Mouse (Mus musculus): ENCODE measurements around the gene Vmn1r178. TPM values are rescaled to one million over a fixed set of nuclear protein-coding genes. Genes with fewer than 3 reads are reported as not detected.

Vmn1r178 gene
- not detected in 2 replicates for total RNA-seq (2023)

DNA sequence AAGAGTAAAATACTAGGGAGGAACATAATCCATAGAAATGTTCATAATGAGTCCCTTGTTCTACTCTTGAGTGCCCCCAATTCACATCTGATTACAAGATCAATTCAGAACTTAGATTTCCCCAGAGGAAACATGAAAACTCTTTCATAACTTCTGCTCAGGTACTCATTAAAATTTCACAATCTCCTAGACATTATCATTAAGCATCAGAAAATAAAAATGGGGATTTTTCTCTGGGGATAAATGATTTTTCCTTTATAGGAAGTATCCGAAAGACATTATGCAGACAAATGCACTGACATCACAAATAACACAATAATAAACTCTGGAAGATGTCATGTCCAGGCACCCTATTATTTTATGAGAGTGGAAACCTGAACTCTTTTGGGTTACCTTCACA, at the start of gene Vmn1r178:
Gene Vmn1r178 (plus strand): TSS at position 301 of the 400 bp plus-strand sequence.

DNA sequence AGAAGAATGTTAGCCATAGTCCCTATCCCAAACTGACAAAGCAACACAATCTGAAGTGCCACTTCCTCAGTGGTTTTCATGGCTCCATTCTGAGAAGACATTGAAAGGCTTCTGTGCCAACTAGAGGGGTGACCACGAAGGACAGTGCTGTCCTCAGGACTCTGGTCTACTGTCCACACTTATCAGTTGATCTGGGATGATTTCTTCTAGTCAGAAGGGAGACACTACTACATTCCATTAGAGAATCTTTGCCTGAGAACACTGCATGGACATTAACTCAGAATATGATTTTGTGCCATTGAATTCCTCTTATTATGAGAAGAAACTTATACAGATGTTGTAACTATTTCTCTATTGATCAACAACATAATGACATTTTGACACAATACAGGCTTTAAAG, 25.5 kb upstream of the Vmn1r178 start, which contains the start of gene Vmn1r177:
Gene Vmn1r177 (minus strand): TSS at position 101 of the 400 bp plus-strand sequence.

DNA sequence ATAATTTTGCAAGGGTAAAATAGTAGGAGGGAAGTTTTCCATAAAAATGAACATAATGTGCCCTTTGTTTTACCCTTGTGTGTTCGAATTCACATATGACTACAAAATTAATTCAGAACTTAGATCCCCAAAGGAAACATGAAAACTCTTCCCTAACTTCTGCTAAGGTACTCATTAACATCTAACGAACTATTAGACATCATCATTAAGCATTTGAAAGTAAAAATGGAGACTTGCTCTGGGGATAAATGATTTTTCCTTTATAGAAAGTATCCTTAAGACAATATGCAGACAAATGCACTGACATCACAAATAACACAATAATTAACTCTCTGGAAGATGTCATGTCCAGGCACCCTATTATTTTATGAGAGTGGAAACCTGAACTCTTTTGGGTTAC, 34.9 kb downstream of the Vmn1r178 start, which contains the start of gene Vmn1r179:
Gene Vmn1r179 (plus strand): TSS at position 301 of the 400 bp plus-strand sequence.

Other genes starting within 250 kb of the Vmn1r178 start
- not detected in 2 replicates for gene Vmn1r172, start 233.7 kb upstream of the Vmn1r178 start, total RNA-seq (2023)
- not detected in 2 replicates for gene Vmn1r173, start 191.3 kb upstream of the Vmn1r178 start, total RNA-seq (2023)
- gene Vmn1r174, start 139.7 kb upstream of the Vmn1r178 start, total RNA-seq (2023), result not detected in 2 replicates
- gene Vmn1r175, start 81.4 kb upstream of the Vmn1r178 start, total RNA-seq (2023), result not detected in 2 replicates
- not detected in 2 replicates for gene Vmn1r176, start 54.6 kb upstream of the Vmn1r178 start, total RNA-seq (2023)
- gene Vmn1r177, start 25.6 kb upstream of the Vmn1r178 start, total RNA-seq (2023), result not detected in 2 replicates
- gene Vmn1r179, start 35.0 kb downstream of the Vmn1r178 start, total RNA-seq (2023), result not detected in 2 replicates
- gene Vmn1r180, start 58.6 kb downstream of the Vmn1r178 start, total RNA-seq (2023), result not detected in 2 replicates
- gene Vmn1r181, start 82.6 kb downstream of the Vmn1r178 start, total RNA-seq (2023), result not detected in 2 replicates
- not detected in 2 replicates for gene V1rd19, start 109.7 kb downstream of the Vmn1r178 start, total RNA-seq (2023)
- gene Vmn1r183, start 161.2 kb downstream of the Vmn1r178 start, total RNA-seq (2023), result not detected in 2 replicates
- 14.1 and 21.8 TPM in 2 replicates for gene Zfp180, start 189.9 kb downstream of the Vmn1r178 start, total RNA-seq (2023)
- gene Zfp112, start 220.3 kb downstream of the Vmn1r178 start, total RNA-seq (2023), result 2.0 TPM in 2 replicates
- gene Zfp235, start 242.2 kb downstream of the Vmn1r178 start, total RNA-seq (2023), result 1.6 and 2.3 TPM in 2 replicates

Data from neutrophil, adult 65 days (primary cell).